Mouse (Mus musculus): Measurements from ENCODE around the gene C1qbp. TPM values are rescaled to one million over a fixed set of nuclear protein-coding genes. Genes with fewer than 3 reads are reported as not detected.
A peak's percentile ranks its signal among the peaks of the same experiment; 100 is the strongest.

C1qbp gene
- total and polyA plus RNA-seq, 2 experiments from 2014 or later: 10.3 to 311 TPM

GRCm38 (mm10) chr11:71007026-71007425, 24.2 kb upstream of the C1qbp start:
- no peaks in the 10 kb centered on the region for H3K9me3 ChIP-seq (replicated peaks; ENCODE audit: control insufficient read depth, low read length)
- H3K4me3 ChIP-seq (ENCODE audit: low read depth, low read length): no peak overlapping the region
- H3K27ac ChIP-seq (ENCODE audit: low read depth): no peak overlapping the region
- no peak overlapping the region for H3K9ac ChIP-seq (replicated peaks; ENCODE audit: low read depth, low read length)
- peaks cover 31% of the 10 kb centered on the region for H3K36me3 ChIP-seq (replicated peaks; ENCODE audit: control insufficient read depth, insufficient read depth, low read length)
- TF ChIP-seq CTCF (IDR thresholded peaks at IDR 0.05; ENCODE audit: low read depth): no peak
- no peak for ATAC-seq (ENCODE audit: insufficient read depth, low read depth)
- 88% methylated on average over 6 of the region's 6 CpGs for WGBS
- H3K4me1 ChIP-seq (ENCODE audit: control insufficient read depth, insufficient read depth): peaks cover 14% of the 10 kb centered on the region
- H3K4me2 ChIP-seq (ENCODE audit: low read depth, low read length): no peak overlapping the region
- no peaks in the 10 kb centered on the region for H3K27me3 ChIP-seq (ENCODE audit: control insufficient read depth, insufficient read depth, low read length)
- DNase-seq (ENCODE audit: low spot score): no peak

GRCm38 (mm10) chr11:71005046-71005445, 22.2 kb upstream of the C1qbp start:
- 0 out of 2 replicates have a peak overlapping the region, but pooled peaks have one; percentile 16 for H3K9ac ChIP-seq (replicated peaks; ENCODE audit: low read depth, low read length)
- H3K4me3 ChIP-seq (ENCODE audit: low read depth, low read length): peak overlapping the region; percentile 98
- 59% methylated on average over 5 of the region's 5 CpGs for WGBS
- H3K4me1 ChIP-seq (ENCODE audit: control insufficient read depth, insufficient read depth): peaks cover 14% of the 10 kb centered on the region
- no peaks in the 10 kb centered on the region for H3K9me3 ChIP-seq (replicated peaks; ENCODE audit: control insufficient read depth, low read length)
- peaks cover 16% of the 10 kb centered on the region for H3K36me3 ChIP-seq (replicated peaks; ENCODE audit: control insufficient read depth, insufficient read depth, low read length)
- DNase-seq (ENCODE audit: low spot score): no peak
- ATAC-seq (ENCODE audit: insufficient read depth, low read depth): no peak
- H3K27ac ChIP-seq (ENCODE audit: low read depth): 0 out of 2 replicates have a peak overlapping the region, but pooled peaks have one; percentile 19
- TF ChIP-seq EP300 (IDR thresholded peaks at IDR 0.05; ENCODE audit: low read depth) (no peak), CTCF (IDR thresholded peaks at IDR 0.05; ENCODE audit: low read depth) (no peak)
- peak overlapping the region; percentile 98 for H3K4me2 ChIP-seq (ENCODE audit: low read depth, low read length)
- H3K27me3 ChIP-seq (ENCODE audit: control insufficient read depth, insufficient read depth, low read length): no peaks in the 10 kb centered on the region

GRCm38 (mm10) chr11:71004316-71004773, 21.5 kb upstream of the C1qbp start, which contains the start of gene Dhx33:
Dhx33 (minus strand) TSS chr11:71004437.
- Histone ChIP-seq H3K36me3 (replicated peaks; ENCODE audit: control insufficient read depth, insufficient read depth, low read length) (peaks cover 16% of the 10 kb centered on the region), H3K4me3 (ENCODE audit: low read depth, low read length) (peak within 1 kb of the TSS; percentile 98), H3K9ac (replicated peaks; ENCODE audit: low read depth, low read length) (peak within 1 kb of the TSS; percentile 71), H3K4me1 (ENCODE audit: control insufficient read depth, insufficient read depth) (peaks cover 14% of the 10 kb centered on the region), H3K4me2 (ENCODE audit: low read depth, low read length) (peak within 1 kb of the TSS; percentile 98), H3K27me3 (ENCODE audit: control insufficient read depth, insufficient read depth, low read length) (no peaks in the 10 kb centered on the region), H3K9me3 (replicated peaks; ENCODE audit: control insufficient read depth, low read length) (no peaks in the 10 kb centered on the region), H3K27ac (ENCODE audit: low read depth) (peak within 1 kb of the TSS; percentile 88)
- peak; percentile 98 for ATAC-seq (ENCODE audit: insufficient read depth, low read depth)
- peak; percentile 97 for DNase-seq (ENCODE audit: low spot score)
- WGBS: under 1% methylated on average over 33 of the region's 35 CpGs
- TF ChIP-seq CTCF (IDR thresholded peaks at IDR 0.05; ENCODE audit: low read depth) (peak; percentile 31), EP300 (IDR thresholded peaks at IDR 0.05; ENCODE audit: low read depth) (no peak)

- H3K4me3 ChIP-seq (ENCODE audit: low read depth, low read length): peak overlapping the region; percentile 98
- H3K4me2 ChIP-seq (ENCODE audit: low read depth, low read length): peak overlapping the region; percentile 98
- DNase-seq (ENCODE audit: low spot score) (peak; percentile 31), ATAC-seq (ENCODE audit: insufficient read depth, low read depth) (peak; percentile 48)
- peak overlapping the region; percentile 71 for H3K9ac ChIP-seq (replicated peaks; ENCODE audit: low read depth, low read length)
- peaks cover 14% of the 10 kb centered on the region for H3K4me1 ChIP-seq (ENCODE audit: control insufficient read depth, insufficient read depth)
- peaks cover 15% of the 10 kb centered on the region for H3K36me3 ChIP-seq (replicated peaks; ENCODE audit: control insufficient read depth, insufficient read depth, low read length)
- TF ChIP-seq EP300 (IDR thresholded peaks at IDR 0.05; ENCODE audit: low read depth) (no peak), CTCF (IDR thresholded peaks at IDR 0.05; ENCODE audit: low read depth) (no peak)
- no peaks in the 10 kb centered on the region for H3K9me3 ChIP-seq (replicated peaks; ENCODE audit: control insufficient read depth, low read length)
- H3K27me3 ChIP-seq (ENCODE audit: control insufficient read depth, insufficient read depth, low read length): no peaks in the 10 kb centered on the region
- WGBS: under 1% methylated on average over 48 of the region's 49 CpGs
- peak overlapping the region; percentile 88 for H3K27ac ChIP-seq (ENCODE audit: low read depth)
Observed at GRCm38 (mm10) chr11:71003611-71004315, 20.9 kb upstream of the C1qbp start.

- 87% methylated on average over 4 of the region's 4 CpGs for WGBS
- H3K4me3 ChIP-seq (ENCODE audit: low read depth, low read length): no peak overlapping the region
- no peak overlapping the region for H3K4me2 ChIP-seq (ENCODE audit: low read depth, low read length)
- ATAC-seq (ENCODE audit: insufficient read depth, low read depth) (no peak), DNase-seq (ENCODE audit: low spot score) (no peak)
- H3K4me1 ChIP-seq (ENCODE audit: control insufficient read depth, insufficient read depth): peaks cover 14% of the 10 kb centered on the region
- no peaks in the 10 kb centered on the region for H3K27me3 ChIP-seq (ENCODE audit: control insufficient read depth, insufficient read depth, low read length)
- H3K36me3 ChIP-seq (replicated peaks; ENCODE audit: control insufficient read depth, insufficient read depth, low read length): peaks cover 37% of the 10 kb centered on the region
- H3K9me3 ChIP-seq (replicated peaks; ENCODE audit: control insufficient read depth, low read length): no peaks in the 10 kb centered on the region
- H3K27ac ChIP-seq (ENCODE audit: low read depth): no peak overlapping the region
- no peak overlapping the region for H3K9ac ChIP-seq (replicated peaks; ENCODE audit: low read depth, low read length)
- TF ChIP-seq CTCF (IDR thresholded peaks at IDR 0.05; ENCODE audit: low read depth): no peak
- TF ChIP-seq EP300 (IDR thresholded peaks at IDR 0.05; ENCODE audit: low read depth): no peak
Observed at GRCm38 (mm10) chr11:71001167-71001566, 18.3 kb upstream of the C1qbp start.

Measured in heart, postnatal 0 days (tissue).